Mouse (Mus musculus): ENCODE measurements around the gene Rnf11. TPM values are rescaled to one million over a fixed set of nuclear protein-coding genes. Genes with fewer than 3 reads are reported as not detected.

Gene Rnf11
- total and polyA plus RNA-seq, 2 experiments, result 33.5 to 42.6 TPM

- H3K4me3 ChIP-seq (ENCODE audit: insufficient read depth, low read depth, low read length), result no peak overlapping the region
- H3K79me2 ChIP-seq (ENCODE audit: control insufficient read depth, insufficient read depth, low read length), result no peaks in the 10 kb centered on the region
- H3K27me3 ChIP-seq (ENCODE audit: control insufficient read depth, insufficient read depth, low read length), result no peaks in the 10 kb centered on the region
- no peak overlapping the region for H3K27ac ChIP-seq (replicated peaks; ENCODE audit: insufficient read depth, low read depth, low read length)
- 92% methylated on average over 8 of the region's 8 CpGs for WGBS
- TF ChIP-seq POLR2A (IDR thresholded peaks at IDR 0.05; ENCODE audit: extremely low read depth, insufficient read depth, low read length), result no peak
- TF ChIP-seq CTCF (IDR thresholded peaks at IDR 0.05; ENCODE audit: low read depth, low read length), result peak; percentile 56
- no peak overlapping the region for H3K9ac ChIP-seq (ENCODE audit: low read depth, low read length)
- H3K4me1 ChIP-seq (ENCODE audit: control insufficient read depth, insufficient read depth, low read length), result no peaks in the 10 kb centered on the region; the same call in 1 of the 2 replicates
- DNase-seq (ENCODE audit: extremely low read depth, low read depth, low spot score), result no peak
- H3K36me3 ChIP-seq (ENCODE audit: control insufficient read depth, insufficient read depth, low read length), result no peaks in the 10 kb centered on the region
Measured at GRCm38 (mm10) chr4:109420138-109420795, 64.3 kb downstream of the Rnf11 start.

DNA sequence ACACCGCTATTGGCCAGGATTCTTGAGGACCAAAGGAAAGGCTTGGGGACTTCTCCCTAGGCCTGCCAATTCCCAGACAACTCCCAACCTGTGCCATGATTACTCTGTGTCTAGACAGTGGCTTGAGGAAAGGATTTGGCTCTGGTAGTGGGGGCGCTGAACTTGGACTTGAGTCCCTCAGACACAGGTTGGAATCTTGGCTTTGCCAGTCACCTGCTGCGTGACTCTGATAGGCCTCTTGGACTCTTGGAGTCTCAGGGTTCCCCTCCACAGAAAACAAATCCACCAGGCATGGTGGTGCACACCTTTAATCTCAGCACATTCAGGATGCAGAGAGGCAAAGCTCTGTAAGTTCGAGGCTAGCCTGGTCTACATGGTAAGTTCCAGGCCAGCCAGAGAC is 65.0 kb downstream of the Rnf11 start:
- 62% methylated on average over 4 of the region's 4 CpGs for WGBS
- no peak for TF ChIP-seq CTCF (IDR thresholded peaks at IDR 0.05; ENCODE audit: low read depth, low read length)
- no peak for TF ChIP-seq POLR2A (IDR thresholded peaks at IDR 0.05; ENCODE audit: extremely low read depth, insufficient read depth, low read length)

DNA sequence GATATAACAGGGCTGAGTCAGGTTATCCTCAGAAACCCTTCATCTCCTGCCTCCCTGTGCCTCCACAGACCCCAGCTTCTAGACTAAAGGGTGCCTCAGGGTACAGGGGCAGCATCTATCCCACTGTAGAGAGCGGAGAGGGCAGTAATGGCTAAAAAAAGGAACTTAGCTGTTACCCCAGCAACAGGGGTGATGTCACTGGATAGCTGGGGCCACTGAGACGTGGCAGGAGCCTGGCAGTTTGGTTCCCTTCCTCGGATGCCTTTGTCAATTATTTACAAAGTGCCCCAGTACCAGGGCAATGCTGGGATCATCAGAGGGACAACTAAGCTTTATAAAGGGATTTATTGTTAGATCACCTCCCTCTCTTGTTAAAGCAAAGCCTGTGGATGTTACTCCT is 65.5 kb downstream of the Rnf11 start:
- TF ChIP-seq POLR2A (IDR thresholded peaks at IDR 0.05; ENCODE audit: extremely low read depth, insufficient read depth, low read length) (no peak), CTCF (IDR thresholded peaks at IDR 0.05; ENCODE audit: low read depth, low read length) (no peak)
- peak; percentile 49 for DNase-seq (ENCODE audit: extremely low read depth, low read depth, low spot score)
- H3K36me3 ChIP-seq (ENCODE audit: control insufficient read depth, insufficient read depth, low read length), result no peaks in the 10 kb centered on the region
- H3K4me3 ChIP-seq (ENCODE audit: insufficient read depth, low read depth, low read length), result no peak overlapping the region
- 18% methylated on average over 3 of the region's 3 CpGs for WGBS
- 0 out of 2 replicates have a peak overlapping the region, but pooled peaks have one; percentile 15 for H3K27ac ChIP-seq (replicated peaks; ENCODE audit: insufficient read depth, low read depth, low read length)
- no peaks in the 10 kb centered on the region for H3K27me3 ChIP-seq (ENCODE audit: control insufficient read depth, insufficient read depth, low read length)
- H3K79me2 ChIP-seq (ENCODE audit: control insufficient read depth, insufficient read depth, low read length), result no peaks in the 10 kb centered on the region
- H3K4me1 ChIP-seq (ENCODE audit: control insufficient read depth, insufficient read depth, low read length), result no peaks in the 10 kb centered on the region; the same call in 1 of the 2 replicates
- H3K9ac ChIP-seq (ENCODE audit: low read depth, low read length), result no peak overlapping the region

More for the DNA sequence above, 65.0 kb downstream of the Rnf11 start:
- 0 out of 2 replicates have a peak overlapping the region, but pooled peaks have one; percentile 10 for H3K27ac ChIP-seq (replicated peaks; ENCODE audit: insufficient read depth, low read depth, low read length)
- DNase-seq (ENCODE audit: extremely low read depth, low read depth, low spot score), result peak; percentile 43
- no peaks in the 10 kb centered on the region; the same call in 1 of the 2 replicates for H3K4me1 ChIP-seq (ENCODE audit: control insufficient read depth, insufficient read depth, low read length)
- H3K9ac ChIP-seq (ENCODE audit: low read depth, low read length), result no peak overlapping the region
- no peaks in the 10 kb centered on the region for H3K27me3 ChIP-seq (ENCODE audit: control insufficient read depth, insufficient read depth, low read length)
- H3K4me3 ChIP-seq (ENCODE audit: insufficient read depth, low read depth, low read length), result no peak overlapping the region
- no peaks in the 10 kb centered on the region for H3K79me2 ChIP-seq (ENCODE audit: control insufficient read depth, insufficient read depth, low read length)
- H3K36me3 ChIP-seq (ENCODE audit: control insufficient read depth, insufficient read depth, low read length), result no peaks in the 10 kb centered on the region

DNA sequence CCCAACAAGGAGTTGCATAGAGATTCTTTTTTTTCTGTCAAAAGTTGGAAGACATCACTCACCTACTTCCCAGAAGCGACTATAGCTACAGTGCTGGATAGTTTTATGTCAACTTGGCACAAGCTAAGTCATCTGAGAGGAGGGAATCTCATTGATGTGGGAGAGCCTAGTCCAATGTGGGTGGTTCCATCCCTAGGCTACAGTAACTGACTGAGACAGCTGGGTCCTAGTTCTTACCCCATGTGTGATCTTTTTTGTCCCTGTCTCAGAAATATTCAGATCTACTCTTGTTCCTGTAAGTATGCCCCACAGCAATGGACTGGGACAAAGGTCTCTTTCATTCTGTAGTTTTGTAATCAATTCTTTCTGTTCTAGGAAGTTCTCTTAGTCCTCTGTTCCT is 66.5 kb downstream of the Rnf11 start:
- 76% methylated on average over 1 of the region's 1 CpGs for WGBS
- H3K9ac ChIP-seq (ENCODE audit: low read depth, low read length), result no peak overlapping the region
- no peak overlapping the region for H3K27ac ChIP-seq (replicated peaks; ENCODE audit: insufficient read depth, low read depth, low read length)

DNA sequence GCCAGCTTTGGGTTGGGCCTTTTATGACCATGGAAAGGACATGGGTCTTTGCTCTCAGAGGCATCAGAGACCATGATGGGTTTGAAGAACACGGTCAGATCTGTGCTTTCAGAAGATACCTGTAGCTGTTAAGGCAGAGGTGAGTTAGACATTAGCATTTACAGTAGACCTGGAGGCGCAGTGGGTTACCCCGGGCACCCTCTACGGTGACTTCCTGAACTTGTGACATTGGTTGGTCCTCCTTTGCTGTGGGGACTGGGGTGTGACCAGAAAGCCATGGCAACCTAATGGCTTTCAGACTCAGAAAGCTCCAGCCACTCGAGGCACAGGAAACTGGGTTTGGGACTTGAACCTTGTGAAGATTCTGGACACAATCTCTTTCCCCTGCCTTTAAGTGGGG is 72.3 kb downstream of the Rnf11 start:
- H3K4me3 ChIP-seq (ENCODE audit: insufficient read depth, low read depth, low read length), result no peak overlapping the region
- WGBS, result 95% methylated on average over 5 of the region's 5 CpGs
- H3K27ac ChIP-seq (replicated peaks; ENCODE audit: insufficient read depth, low read depth, low read length), result no peak overlapping the region
- no peak for DNase-seq (ENCODE audit: extremely low read depth, low read depth, low spot score)
- H3K36me3 ChIP-seq (ENCODE audit: control insufficient read depth, insufficient read depth, low read length), result no peaks in the 10 kb centered on the region
- no peaks in the 10 kb centered on the region for H3K27me3 ChIP-seq (ENCODE audit: control insufficient read depth, insufficient read depth, low read length)
- TF ChIP-seq CTCF (IDR thresholded peaks at IDR 0.05; ENCODE audit: low read depth, low read length) (no peak), POLR2A (IDR thresholded peaks at IDR 0.05; ENCODE audit: extremely low read depth, insufficient read depth, low read length) (no peak)
- no peaks in the 10 kb centered on the region for H3K4me1 ChIP-seq (ENCODE audit: control insufficient read depth, insufficient read depth, low read length)
- H3K79me2 ChIP-seq (ENCODE audit: control insufficient read depth, insufficient read depth, low read length), result no peaks in the 10 kb centered on the region
- H3K9ac ChIP-seq (ENCODE audit: low read depth, low read length), result no peak overlapping the region

More for the DNA sequence above, 66.5 kb downstream of the Rnf11 start:
- Histone ChIP-seq H3K27me3 (ENCODE audit: control insufficient read depth, insufficient read depth, low read length) (no peaks in the 10 kb centered on the region), H3K4me3 (ENCODE audit: insufficient read depth, low read depth, low read length) (no peak overlapping the region), H3K36me3 (ENCODE audit: control insufficient read depth, insufficient read depth, low read length) (no peaks in the 10 kb centered on the region), H3K4me1 (ENCODE audit: control insufficient read depth, insufficient read depth, low read length) (no peaks in the 10 kb centered on the region; the same call in 1 of the 2 replicates), H3K79me2 (ENCODE audit: control insufficient read depth, insufficient read depth, low read length) (no peaks in the 10 kb centered on the region)
- no peak for TF ChIP-seq CTCF (IDR thresholded peaks at IDR 0.05; ENCODE audit: low read depth, low read length)
- no peak for TF ChIP-seq POLR2A (IDR thresholded peaks at IDR 0.05; ENCODE audit: extremely low read depth, insufficient read depth, low read length)
- DNase-seq (ENCODE audit: extremely low read depth, low read depth, low spot score), result no peak

DNA sequence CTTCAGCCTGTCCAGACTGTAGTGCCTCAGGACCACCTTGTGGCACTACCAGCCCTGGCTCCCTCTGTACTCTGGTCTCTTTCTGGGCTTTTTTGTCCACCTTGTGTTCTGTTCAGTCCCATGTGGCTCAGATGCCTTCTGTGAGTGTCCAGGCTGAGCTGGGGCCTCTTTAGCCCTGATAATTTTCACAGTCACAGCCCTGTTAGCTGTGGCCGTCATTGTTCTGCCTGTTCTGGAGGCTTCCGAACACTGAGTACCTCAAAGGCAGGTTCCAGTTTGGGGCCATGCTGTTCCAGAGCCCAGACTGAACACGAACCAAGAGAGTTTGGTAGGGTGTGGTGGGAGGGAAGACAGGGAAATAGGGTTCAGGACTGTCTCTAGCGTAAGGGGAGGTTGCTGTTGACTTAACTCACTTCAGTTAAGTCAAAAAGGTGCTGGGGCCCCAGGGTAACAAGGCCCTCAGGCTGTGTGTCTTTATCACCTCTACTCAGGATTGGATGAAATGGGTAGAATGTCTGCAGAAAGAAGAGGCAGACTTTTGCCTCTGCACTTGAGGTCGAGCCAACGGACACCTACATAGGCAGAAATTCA is 73.1 kb downstream of the Rnf11 start:
- Histone ChIP-seq H3K4me3 (ENCODE audit: insufficient read depth, low read depth, low read length) (no peak overlapping the region), H3K9ac (ENCODE audit: low read depth, low read length) (no peak overlapping the region), H3K27ac (replicated peaks; ENCODE audit: insufficient read depth, low read depth, low read length) (no peak overlapping the region), H3K79me2 (ENCODE audit: control insufficient read depth, insufficient read depth, low read length) (no peaks in the 10 kb centered on the region), H3K36me3 (ENCODE audit: control insufficient read depth, insufficient read depth, low read length) (no peaks in the 10 kb centered on the region), H3K4me1 (ENCODE audit: control insufficient read depth, insufficient read depth, low read length) (no peaks in the 10 kb centered on the region), H3K27me3 (ENCODE audit: control insufficient read depth, insufficient read depth, low read length) (no peaks in the 10 kb centered on the region)
- DNase-seq (ENCODE audit: extremely low read depth, low read depth, low spot score), result no peak
- no peak for TF ChIP-seq POLR2A (IDR thresholded peaks at IDR 0.05; ENCODE audit: extremely low read depth, insufficient read depth, low read length)
- no peak for TF ChIP-seq CTCF (IDR thresholded peaks at IDR 0.05; ENCODE audit: low read depth, low read length)
- WGBS, result 95% methylated on average over 6 of the region's 6 CpGs

Measured in liver, adult 2 months (tissue).